Mouse (Mus musculus): ENCODE measurements around the gene Sphk2. TPM values are rescaled to one million over a fixed set of nuclear protein-coding genes. Genes with fewer than 3 reads are reported as not detected.

Sphk2 gene
- polyA plus RNA-seq, 1 experiment from 2014 or later, result 14.9 TPM

GRCm38 (mm10) chr7:45697894-45698293, 19.9 kb downstream of the Sphk2 start:
- H3K27me3 ChIP-seq (ENCODE audit: control insufficient read depth, insufficient read depth, low read length), result peaks cover 22% of the 10 kb centered on the region
- DNase-seq (ENCODE audit: low spot score, missing footprints) (no peak), ATAC-seq (ENCODE audit: low FRiP score) (no peak)
- H3K9me3 ChIP-seq (ENCODE audit: control insufficient read depth, low read length), result no peaks in the 10 kb centered on the region
- WGBS, result 86% methylated on average over 7 of the region's 7 CpGs
- peaks cover 15% of the 10 kb centered on the region for H3K4me1 ChIP-seq (ENCODE audit: control insufficient read depth, insufficient read depth, low read length)
- H3K4me3 ChIP-seq (ENCODE audit: low read depth, low read length), result no peak overlapping the region
- no peaks in the 10 kb centered on the region for H3K36me3 ChIP-seq (ENCODE audit: control insufficient read depth, insufficient read depth, low read length)
- no peak overlapping the region for H3K9ac ChIP-seq (ENCODE audit: low read length)
- H3K4me2 ChIP-seq, result no peak overlapping the region
- H3K27ac ChIP-seq (ENCODE audit: low read depth, low read length), result no peak overlapping the region

DNA sequence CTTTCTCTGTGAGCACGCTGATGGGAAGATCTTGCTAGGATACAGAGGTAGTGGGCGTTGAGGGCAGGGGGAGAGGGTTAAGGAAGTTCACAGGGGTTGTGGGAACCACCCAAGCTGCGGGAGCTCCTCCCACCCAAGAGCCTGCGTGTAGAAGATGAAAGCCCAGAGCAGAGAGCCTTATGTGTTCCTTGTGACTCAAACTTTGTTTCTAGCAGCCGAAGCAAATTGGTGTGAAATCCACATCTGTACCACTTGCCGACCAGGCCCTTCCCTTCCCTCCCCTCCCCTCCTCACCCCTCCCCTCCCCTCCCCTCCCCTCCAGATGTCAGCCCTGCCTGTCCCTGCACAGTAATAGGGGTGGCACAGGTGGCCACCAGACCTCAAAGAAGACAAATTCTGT, 22.7 kb downstream of the Sphk2 start:
- Histone ChIP-seq H3K27ac (ENCODE audit: low read depth, low read length) (peak overlapping the region; percentile 14; the same call in 1 of the 2 replicates), H3K36me3 (ENCODE audit: control insufficient read depth, insufficient read depth, low read length) (no peaks in the 10 kb centered on the region), H3K4me3 (ENCODE audit: low read depth, low read length) (no peak overlapping the region), H3K4me1 (ENCODE audit: control insufficient read depth, insufficient read depth, low read length) (peaks cover 5% of the 10 kb centered on the region), H3K9me3 (ENCODE audit: control insufficient read depth, low read length) (no peaks in the 10 kb centered on the region), H3K4me2 (no peak overlapping the region), H3K27me3 (ENCODE audit: control insufficient read depth, insufficient read depth, low read length) (peaks cover 19% of the 10 kb centered on the region), H3K9ac (ENCODE audit: low read length) (no peak overlapping the region)
- ATAC-seq (ENCODE audit: low FRiP score) (peak; percentile 43; the same call in 1 of the 2 replicates), DNase-seq (ENCODE audit: low spot score, missing footprints) (no peak)
- 27% methylated on average over 6 of the region's 6 CpGs for WGBS

- 88% methylated on average over 50 of the region's 50 CpGs for WGBS
- peak; percentile 33; the same call in 1 of the 2 replicates for ATAC-seq (ENCODE audit: low FRiP score)
- H3K27ac ChIP-seq (ENCODE audit: low read depth, low read length), result peak within 1 kb of the TSS; percentile 14; the same call in 1 of the 2 replicates
- no peak within 1 kb of the TSS for H3K4me3 ChIP-seq (ENCODE audit: low read depth, low read length)
- no peak within 1 kb of the TSS for H3K4me2 ChIP-seq
- peaks cover 9% of the 10 kb centered on the region for H3K27me3 ChIP-seq (ENCODE audit: control insufficient read depth, insufficient read depth, low read length)
- no peak within 1 kb of the TSS for H3K9ac ChIP-seq (ENCODE audit: low read length)
- no peaks in the 10 kb centered on the region for H3K36me3 ChIP-seq (ENCODE audit: control insufficient read depth, insufficient read depth, low read length)
- H3K4me1 ChIP-seq (ENCODE audit: control insufficient read depth, insufficient read depth, low read length), result 0 out of 2 replicates have a peak, but pooled peaks cover 2% of the 10 kb centered on the region
- no peaks in the 10 kb centered on the region for H3K9me3 ChIP-seq (ENCODE audit: control insufficient read depth, low read length)
- DNase-seq (ENCODE audit: low spot score, missing footprints), result no peak
Observed at GRCm38 (mm10) chr7:45693921-45694591, 23.7 kb downstream of the Sphk2 start, which contains the start of gene Sec1. Gene Sec1, minus strand, starts transcription at chr7:45694402.

- ATAC-seq (ENCODE audit: low FRiP score), result no peak
- Histone ChIP-seq H3K27me3 (ENCODE audit: control insufficient read depth, insufficient read depth, low read length) (no peaks in the 10 kb centered on the region), H3K4me3 (ENCODE audit: low read depth, low read length) (no peak overlapping the region), H3K4me2 (no peak overlapping the region), H3K9ac (ENCODE audit: low read length) (no peak overlapping the region), H3K36me3 (ENCODE audit: control insufficient read depth, insufficient read depth, low read length) (no peaks in the 10 kb centered on the region), H3K27ac (ENCODE audit: low read depth, low read length) (no peak overlapping the region), H3K9me3 (ENCODE audit: control insufficient read depth, low read length) (no peaks in the 10 kb centered on the region), H3K4me1 (ENCODE audit: control insufficient read depth, insufficient read depth, low read length) (0 out of 2 replicates have a peak, but pooled peaks cover 2% of the 10 kb centered on the region)
- 77% methylated on average over 2 of the region's 2 CpGs for WGBS
- DNase-seq (ENCODE audit: low spot score, missing footprints), result no peak
Observed at GRCm38 (mm10) chr7:45692364-45692763, 25.4 kb downstream of the Sphk2 start.

GRCm38 (mm10) chr7:45689800-45690199, 28.0 kb downstream of the Sphk2 start:
- WGBS, result 76% methylated on average over 11 of the region's 11 CpGs
- Histone ChIP-seq H3K4me3 (ENCODE audit: low read depth, low read length) (no peak overlapping the region), H3K9ac (ENCODE audit: low read length) (no peak overlapping the region), H3K9me3 (ENCODE audit: control insufficient read depth, low read length) (no peaks in the 10 kb centered on the region), H3K4me2 (no peak overlapping the region), H3K27me3 (ENCODE audit: control insufficient read depth, insufficient read depth, low read length) (no peaks in the 10 kb centered on the region), H3K4me1 (ENCODE audit: control insufficient read depth, insufficient read depth, low read length) (no peaks in the 10 kb centered on the region), H3K36me3 (ENCODE audit: control insufficient read depth, insufficient read depth, low read length) (no peaks in the 10 kb centered on the region), H3K27ac (ENCODE audit: low read depth, low read length) (no peak overlapping the region)
- DNase-seq (ENCODE audit: low spot score, missing footprints), result no peak
- ATAC-seq (ENCODE audit: low FRiP score), result no peak

- no peak overlapping the region for H3K9ac ChIP-seq (ENCODE audit: low read length)
- no peak overlapping the region for H3K27ac ChIP-seq (ENCODE audit: low read depth, low read length)
- no peak overlapping the region for H3K4me3 ChIP-seq (ENCODE audit: low read depth, low read length)
- DNase-seq (ENCODE audit: low spot score, missing footprints) (no peak), ATAC-seq (ENCODE audit: low FRiP score) (no peak)
- no peaks in the 10 kb centered on the region for H3K27me3 ChIP-seq (ENCODE audit: control insufficient read depth, insufficient read depth, low read length)
- no peaks in the 10 kb centered on the region for H3K36me3 ChIP-seq (ENCODE audit: control insufficient read depth, insufficient read depth, low read length)
- 74% methylated on average over 6 of the region's 6 CpGs for WGBS
- no peaks in the 10 kb centered on the region for H3K9me3 ChIP-seq (ENCODE audit: control insufficient read depth, low read length)
- H3K4me2 ChIP-seq, result no peak overlapping the region
- no peaks in the 10 kb centered on the region for H3K4me1 ChIP-seq (ENCODE audit: control insufficient read depth, insufficient read depth, low read length)
Observed at GRCm38 (mm10) chr7:45689099-45689498, 28.7 kb downstream of the Sphk2 start.

DNA sequence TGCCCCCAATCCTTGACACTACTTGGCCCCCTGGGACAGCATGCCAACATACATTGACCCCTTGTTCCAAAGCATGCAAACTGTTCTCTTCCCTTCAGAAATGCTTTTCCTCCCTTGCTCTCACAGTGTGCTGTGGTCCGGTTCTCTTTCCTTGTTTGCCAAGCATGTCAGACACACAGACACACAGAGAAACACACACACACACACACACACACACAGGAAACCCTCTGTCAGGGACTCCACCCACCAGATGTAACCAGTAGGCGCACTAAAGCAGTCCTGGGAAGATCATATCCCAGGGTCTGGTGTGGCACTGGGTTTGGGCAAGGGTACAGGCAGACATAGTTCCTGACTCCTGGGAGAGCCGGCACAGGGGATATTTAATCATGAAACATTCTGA, 31.0 kb downstream of the Sphk2 start:
- Histone ChIP-seq H3K9ac (ENCODE audit: low read length) (no peak overlapping the region), H3K27ac (ENCODE audit: low read depth, low read length) (no peak overlapping the region), H3K36me3 (ENCODE audit: control insufficient read depth, insufficient read depth, low read length) (no peaks in the 10 kb centered on the region), H3K4me2 (no peak overlapping the region), H3K4me3 (ENCODE audit: low read depth, low read length) (no peak overlapping the region), H3K4me1 (ENCODE audit: control insufficient read depth, insufficient read depth, low read length) (no peaks in the 10 kb centered on the region), H3K27me3 (ENCODE audit: control insufficient read depth, insufficient read depth, low read length) (no peaks in the 10 kb centered on the region), H3K9me3 (ENCODE audit: control insufficient read depth, low read length) (no peaks in the 10 kb centered on the region)
- DNase-seq (ENCODE audit: low spot score, missing footprints) (no peak), ATAC-seq (ENCODE audit: low FRiP score) (no peak)
- 75% methylated on average over 3 of the region's 3 CpGs for WGBS

DNA sequence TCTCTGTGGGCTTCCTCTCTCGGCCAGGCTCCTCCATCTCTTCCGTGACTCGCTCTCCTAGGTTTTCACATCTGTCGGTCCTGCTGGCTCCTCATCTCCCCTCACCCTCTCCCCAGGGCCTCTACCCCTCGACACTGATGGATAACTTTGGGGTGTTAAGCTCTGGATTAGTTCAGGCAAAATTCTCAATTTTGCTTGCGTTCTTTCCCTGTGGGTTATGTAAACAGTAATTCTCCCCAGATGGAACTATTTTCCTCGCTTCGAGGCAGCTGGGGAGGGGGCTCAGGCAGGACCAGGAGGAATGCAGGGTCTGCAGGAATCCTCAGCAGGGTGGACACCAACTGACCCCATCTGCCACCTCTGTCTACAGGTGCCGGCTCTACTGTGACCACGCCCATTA, 32.0 kb downstream of the Sphk2 start:
- no peak overlapping the region for H3K4me3 ChIP-seq (ENCODE audit: low read depth, low read length)
- no peak overlapping the region for H3K27ac ChIP-seq (ENCODE audit: low read depth, low read length)
- ATAC-seq (ENCODE audit: low FRiP score) (no peak), DNase-seq (ENCODE audit: low spot score, missing footprints) (no peak)
- H3K9me3 ChIP-seq (ENCODE audit: control insufficient read depth, low read length), result no peaks in the 10 kb centered on the region
- no peaks in the 10 kb centered on the region for H3K36me3 ChIP-seq (ENCODE audit: control insufficient read depth, insufficient read depth, low read length)
- H3K4me1 ChIP-seq (ENCODE audit: control insufficient read depth, insufficient read depth, low read length), result no peaks in the 10 kb centered on the region
- H3K9ac ChIP-seq (ENCODE audit: low read length), result no peak overlapping the region
- WGBS, result 57% methylated on average over 10 of the region's 10 CpGs
- H3K27me3 ChIP-seq (ENCODE audit: control insufficient read depth, insufficient read depth, low read length), result no peaks in the 10 kb centered on the region
- no peak overlapping the region for H3K4me2 ChIP-seq

GRCm38 (mm10) chr7:45683396-45684050, 34.3 kb downstream of the Sphk2 start, which contains the start of gene Ntn5:
Gene Ntn5, plus strand, starts transcription at chr7:45684022.
- no peak within 1 kb of the TSS for H3K4me2 ChIP-seq
- ATAC-seq (ENCODE audit: low FRiP score), result no peak
- WGBS, result 72% methylated on average over 7 of the region's 7 CpGs
- no peaks in the 10 kb centered on the region for H3K36me3 ChIP-seq (ENCODE audit: control insufficient read depth, insufficient read depth, low read length)
- H3K4me3 ChIP-seq (ENCODE audit: low read depth, low read length), result no peak within 1 kb of the TSS
- DNase-seq (ENCODE audit: low spot score, missing footprints), result peak; percentile 72
- H3K9ac ChIP-seq (ENCODE audit: low read length), result 0 out of 2 replicates have a peak within 1 kb of the TSS, but pooled peaks have one; percentile 10
- H3K9me3 ChIP-seq (ENCODE audit: control insufficient read depth, low read length), result no peaks in the 10 kb centered on the region
- H3K27ac ChIP-seq (ENCODE audit: low read depth, low read length), result no peak within 1 kb of the TSS
- no peaks in the 10 kb centered on the region for H3K4me1 ChIP-seq (ENCODE audit: control insufficient read depth, insufficient read depth, low read length)
- H3K27me3 ChIP-seq (ENCODE audit: control insufficient read depth, insufficient read depth, low read length), result no peaks in the 10 kb centered on the region
